Mouse (Mus musculus) gastrocnemius, postnatal 4 days (tissue): ENCODE data around the gene Abcb11. TPM values are rescaled to one million over a fixed set of nuclear protein-coding genes. Genes with fewer than 3 reads are reported as not detected.
A peak's percentile ranks its signal among the peaks of the same experiment; 100 is the strongest.

Experiments
- DNase-seq, 2 experiments: peaks; one replicate each; pipeline ENCODE4 v3.0.0; 2021 to 2022; ENCODE audit warnings: low spot score in 2 of 2, mixed read lengths in 2 of 2
- total RNA-seq, 2 experiments: library from RNA; stranded (reverse); gene quantifications; 2 replicates each; pipeline ENCODE4 v1.2.3; 2021

Gene Abcb11
- total RNA-seq, 2 experiments from 2014 or later = 0.23 TPM; not detected in 1

DNA sequence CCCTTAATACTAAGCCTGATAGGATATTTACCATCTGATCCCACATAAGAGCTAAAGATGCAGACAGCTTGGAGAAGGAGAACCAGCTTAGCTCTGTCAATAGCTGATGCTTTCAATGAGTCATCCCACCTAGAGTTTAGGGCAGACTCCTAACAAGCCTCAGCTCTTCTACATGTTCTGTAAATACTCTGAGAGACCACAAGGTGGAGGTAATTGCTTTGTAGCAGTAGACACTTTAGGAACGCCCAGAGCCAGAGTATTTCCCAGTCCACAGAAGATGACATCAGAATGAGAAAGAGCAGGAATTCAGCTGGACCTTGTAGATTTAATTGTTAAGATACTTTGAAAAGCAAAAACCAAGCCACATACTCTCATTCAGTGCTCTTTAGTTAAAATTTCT lies 66.5 kb downstream of the Abcb11 start:
- no peak for DNase-seq

DNA sequence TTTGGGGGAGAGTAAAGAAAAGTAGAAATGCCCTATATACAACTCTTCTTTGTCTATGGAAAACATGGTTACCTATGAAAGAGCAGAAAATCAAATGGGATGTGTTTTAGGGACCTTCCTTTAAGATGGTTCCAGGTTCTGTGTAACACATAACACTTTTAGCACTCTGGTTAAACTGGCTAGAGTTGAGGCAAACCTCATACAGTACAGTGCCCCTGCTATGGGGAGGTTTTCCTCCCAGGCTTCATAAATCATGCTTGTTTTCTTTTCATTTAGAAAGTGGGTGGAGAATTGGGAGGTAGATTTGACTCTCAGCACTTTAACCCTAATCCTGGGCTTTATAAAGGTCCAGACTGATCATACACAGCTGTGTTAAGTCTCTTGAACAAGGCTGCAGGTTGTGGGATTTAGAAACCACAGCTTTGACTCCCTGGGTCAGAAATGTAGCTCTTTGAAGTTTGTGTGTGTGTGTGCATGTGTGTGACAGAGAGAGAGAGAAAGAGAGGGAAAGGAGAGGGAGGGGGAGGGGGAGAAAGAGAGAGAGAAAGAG lies 78.3 kb downstream of the Abcb11 start:
- no peak for DNase-seq

DNA sequence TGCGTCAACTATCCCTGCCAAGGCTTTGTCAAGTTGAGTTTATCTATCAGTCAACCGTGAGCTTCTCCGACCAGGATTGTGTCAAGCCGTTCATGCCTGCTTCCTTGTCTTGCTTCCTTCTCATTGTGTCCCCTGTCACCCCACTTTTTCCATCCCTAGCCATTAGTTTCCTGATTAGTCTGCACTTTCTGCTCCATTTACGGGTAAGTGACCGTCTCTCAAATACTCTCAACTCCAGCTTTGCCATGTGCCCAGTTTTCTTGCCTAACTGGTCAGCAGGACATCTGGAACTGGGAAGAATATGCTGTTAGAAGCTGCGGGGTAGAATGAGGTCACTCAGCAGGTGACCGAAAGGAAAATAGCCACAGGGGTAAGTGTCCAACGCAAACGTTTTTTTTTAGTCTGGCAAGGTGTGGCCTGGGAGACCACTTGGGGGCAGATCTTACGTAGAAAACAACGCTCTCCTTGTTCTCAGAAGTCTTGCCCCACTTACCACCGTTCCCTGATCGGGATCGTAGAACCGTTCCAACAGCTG lies 94.1 kb downstream of the Abcb11 start:
- no peak for DNase-seq

DNA sequence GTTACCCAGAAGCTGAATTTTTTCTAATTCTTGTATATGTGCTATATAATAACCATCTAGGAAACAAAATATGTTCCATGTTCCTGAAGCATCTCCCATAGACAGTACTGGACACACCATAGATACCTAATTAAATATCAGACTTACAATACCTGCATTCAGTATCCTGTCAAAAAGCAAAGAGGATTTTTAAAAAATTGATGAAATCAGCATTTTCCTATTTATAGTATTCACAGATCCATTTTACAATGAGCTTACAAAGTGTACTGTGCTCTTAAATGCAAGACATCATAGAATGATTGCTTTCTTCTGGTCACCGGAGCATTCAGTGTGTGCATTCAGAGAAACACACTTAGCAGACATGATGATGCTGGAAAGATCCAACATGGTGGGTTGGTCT lies 95.3 kb downstream of the Abcb11 start:
- no peak for DNase-seq

DNA sequence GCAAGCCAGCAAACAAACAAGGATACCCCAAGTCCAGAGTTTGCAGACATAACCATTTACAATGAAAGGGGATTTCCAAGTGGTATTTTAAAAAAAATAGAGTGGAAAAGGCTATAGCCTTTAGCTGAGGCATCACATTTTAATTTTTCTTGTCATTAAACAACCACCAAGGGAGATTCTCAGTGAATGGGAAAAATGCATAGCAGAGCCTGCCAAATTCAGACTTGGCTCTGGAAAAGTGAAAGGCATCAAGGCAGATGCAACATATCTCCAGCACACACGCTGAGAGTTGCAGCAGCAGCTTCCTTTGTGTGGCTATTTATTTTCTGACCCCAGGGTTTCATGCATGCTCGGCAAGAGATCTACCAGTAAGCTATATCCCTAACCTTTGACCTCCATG lies 97.5 kb downstream of the Abcb11 start:
- DNase-seq = no peak

DNA sequence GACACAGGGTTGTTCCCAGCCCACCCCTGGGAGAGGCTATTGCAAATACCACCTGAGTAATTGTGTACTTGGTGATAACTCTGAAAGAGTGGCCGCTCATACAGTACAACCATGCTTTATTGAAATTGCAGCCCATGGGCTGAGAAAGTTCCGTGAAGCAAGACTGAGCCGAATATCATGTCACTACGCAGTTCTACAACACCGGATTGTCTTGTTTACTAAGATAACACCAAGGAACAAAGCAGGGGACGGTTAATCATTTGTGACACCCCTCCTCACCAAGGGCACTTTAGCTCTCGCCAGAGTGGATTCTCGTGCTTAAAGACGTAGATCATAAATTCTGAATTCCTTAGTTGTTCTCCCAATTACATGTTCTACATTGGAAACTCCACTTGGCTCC lies 103.1 kb downstream of the Abcb11 start:
- DNase-seq = no peak

DNA sequence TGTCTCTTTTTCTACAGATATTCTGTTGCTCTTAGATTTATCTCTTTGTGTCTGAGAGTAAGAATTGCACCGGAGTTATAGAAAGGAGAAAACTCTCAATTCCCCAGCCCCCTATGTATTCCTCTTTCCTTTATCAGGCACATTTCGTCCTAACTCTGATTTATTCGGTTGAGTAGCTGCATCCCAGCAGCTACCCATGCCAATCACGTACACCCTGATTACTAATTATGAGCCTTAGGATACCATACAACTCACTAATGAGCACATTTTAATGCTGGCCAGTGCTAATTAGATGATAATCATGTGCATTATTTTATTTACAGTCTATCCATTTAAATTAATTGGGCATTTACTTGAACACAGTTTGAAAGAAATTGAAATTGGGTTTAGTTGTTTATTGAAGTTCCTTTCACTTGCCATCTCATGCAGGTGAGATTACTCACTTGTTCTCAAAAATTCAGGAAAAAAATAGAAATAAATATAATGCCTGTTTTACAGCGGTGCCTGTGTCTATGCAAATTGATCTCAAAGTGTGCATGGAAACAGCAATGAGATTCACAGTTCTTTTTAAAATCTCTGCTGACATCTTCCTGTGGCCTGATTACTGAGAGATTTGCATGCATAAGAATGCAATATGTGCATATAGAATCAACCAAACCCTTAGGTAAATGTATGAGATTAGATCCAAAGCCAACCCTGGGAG lies 107.3 kb downstream of the Abcb11 start:
- no peak for DNase-seq

DNA sequence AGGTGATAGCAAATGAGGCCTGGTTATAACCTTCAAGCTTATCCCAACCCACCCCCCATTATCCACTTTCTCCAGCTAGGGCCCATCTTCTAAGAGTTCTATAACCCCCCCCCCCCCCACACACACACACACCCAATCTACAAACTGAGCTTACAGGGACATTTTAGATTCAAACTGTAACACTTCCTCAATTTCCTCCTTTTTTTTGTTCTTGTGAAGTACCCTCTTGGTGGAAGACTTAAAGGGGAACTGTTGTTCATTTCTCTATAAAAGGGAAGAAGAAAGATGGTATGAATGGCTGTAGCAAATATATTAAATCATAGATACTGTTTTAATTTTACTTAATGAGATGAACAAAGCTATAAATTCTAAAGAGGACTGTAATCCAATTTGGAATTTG lies 110.3 kb downstream of the Abcb11 start:
- DNase-seq = no peak

DNA sequence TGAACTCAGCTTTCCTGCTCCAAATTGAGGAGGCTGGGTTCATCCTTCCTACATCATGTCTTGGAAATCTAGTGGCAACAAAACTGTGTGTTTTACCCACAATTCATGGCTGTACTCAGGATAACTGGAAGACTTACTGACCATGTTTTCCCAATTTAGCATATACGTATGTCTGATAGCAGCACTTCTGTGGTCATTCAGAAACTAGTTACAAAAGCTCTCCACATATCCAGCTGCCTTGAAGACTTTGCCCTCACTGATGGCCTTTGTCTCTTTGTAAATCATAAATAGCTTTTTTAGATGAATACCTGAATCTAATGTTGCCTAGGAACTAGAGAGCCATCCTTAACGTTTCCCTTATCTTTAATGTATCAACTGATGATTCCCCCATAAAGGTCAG lies 112.3 kb downstream of the Abcb11 start:
- no peak for DNase-seq

DNA sequence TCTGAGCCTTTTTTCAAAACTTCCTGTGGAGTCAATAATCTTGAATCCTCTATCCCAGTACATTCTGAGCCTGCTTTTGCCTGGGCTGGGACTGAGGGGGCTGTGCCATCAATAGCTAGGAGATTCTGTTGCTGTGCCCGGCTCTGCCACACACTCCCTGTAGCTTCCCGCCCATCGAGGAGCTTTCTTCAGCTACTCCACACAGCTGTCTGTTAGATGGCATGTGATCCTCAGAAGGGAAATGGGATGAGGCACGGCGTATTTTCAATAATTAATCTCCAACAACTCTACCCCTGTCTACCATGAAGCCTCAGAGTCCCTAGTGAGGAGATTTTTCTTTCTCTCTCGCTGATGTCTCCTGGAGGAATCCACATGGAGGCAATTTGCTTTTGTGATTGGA lies 113.8 kb downstream of the Abcb11 start:
- DNase-seq = no peak

DNA sequence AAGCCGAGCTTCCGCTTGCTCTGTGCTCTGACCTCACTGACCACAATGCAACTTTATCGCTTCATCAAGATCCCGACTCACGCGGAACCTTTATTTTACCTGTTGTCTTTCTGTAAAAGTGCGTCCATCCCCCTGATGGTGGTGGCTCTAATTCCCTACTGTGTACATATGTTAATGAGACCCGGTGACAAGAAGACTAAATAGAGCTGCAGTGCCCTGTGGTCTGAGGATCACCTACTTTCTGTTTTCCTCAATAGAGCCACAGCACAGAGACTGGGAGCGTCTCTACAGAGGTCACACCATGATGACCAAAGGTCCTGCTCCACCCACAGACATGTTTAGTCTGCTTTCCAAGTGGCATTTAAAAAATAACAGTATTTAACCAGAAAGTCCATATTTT lies 115.5 kb downstream of the Abcb11 start:
- DNase-seq = no peak

DNA sequence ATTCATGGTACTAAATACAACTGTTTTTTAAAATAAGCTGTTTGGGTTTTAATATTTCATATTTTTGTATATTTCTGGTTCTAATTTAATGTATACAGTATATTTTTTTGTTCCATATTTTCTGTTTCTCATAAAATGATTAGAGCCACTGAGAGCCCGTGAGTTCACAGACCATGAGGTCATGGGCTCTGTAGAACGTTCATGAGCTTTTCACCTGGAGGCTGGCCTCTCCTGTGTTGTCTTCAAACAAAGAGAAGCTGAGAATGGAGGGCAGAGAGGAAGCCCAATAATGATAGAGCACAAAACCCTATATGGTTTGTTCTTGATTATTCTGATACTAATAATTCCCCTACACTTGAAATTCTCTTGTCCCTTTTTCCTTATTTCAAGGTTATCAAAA lies 117.7 kb downstream of the Abcb11 start:
- DNase-seq = no peak

DNA sequence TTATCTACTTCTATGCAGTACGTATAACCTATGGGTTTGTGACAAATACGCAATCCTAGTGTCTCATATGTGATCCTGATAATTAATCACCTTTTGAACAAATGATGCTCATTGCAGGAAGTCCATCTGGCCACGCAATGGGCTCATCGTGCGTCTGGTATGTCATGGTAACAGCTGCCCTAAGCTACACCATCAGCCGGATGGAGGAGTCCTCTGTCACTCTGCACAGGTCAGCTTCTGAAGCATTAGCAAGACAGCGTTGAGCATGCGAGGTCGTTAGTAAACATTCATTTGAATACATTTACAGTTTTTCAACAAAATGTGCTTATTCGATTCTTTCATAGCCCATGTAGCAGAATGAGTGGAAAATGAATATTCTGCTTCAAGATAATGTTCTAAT lies 119.6 kb downstream of the Abcb11 start:
- no peak for DNase-seq

DNA sequence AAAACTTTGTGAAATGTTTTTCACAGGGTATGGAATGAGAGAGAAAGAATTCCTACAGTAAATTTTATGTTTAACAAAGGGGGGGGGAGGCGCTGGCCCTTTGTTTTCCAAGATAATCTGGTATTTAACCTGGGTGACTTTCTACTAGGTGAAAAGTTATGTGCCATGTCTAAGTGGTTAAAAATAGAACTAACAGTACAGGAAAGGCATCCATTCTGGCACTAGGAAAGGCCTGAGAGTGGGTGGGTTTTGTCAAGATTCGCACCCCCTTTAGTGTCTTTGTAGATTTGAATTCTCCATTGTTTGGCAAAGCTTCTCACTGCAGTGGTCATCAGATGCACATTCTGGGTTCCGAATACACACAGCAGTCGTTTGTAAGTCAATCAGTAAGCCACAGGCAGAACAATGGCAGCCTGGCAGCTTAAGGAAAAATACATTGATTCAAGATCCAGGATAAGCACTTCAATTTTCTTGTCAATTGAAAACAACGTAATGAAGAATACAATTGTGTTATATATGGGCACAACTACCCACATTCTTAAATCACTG lies 120.5 kb downstream of the Abcb11 start:
- DNase-seq = no peak

DNA sequence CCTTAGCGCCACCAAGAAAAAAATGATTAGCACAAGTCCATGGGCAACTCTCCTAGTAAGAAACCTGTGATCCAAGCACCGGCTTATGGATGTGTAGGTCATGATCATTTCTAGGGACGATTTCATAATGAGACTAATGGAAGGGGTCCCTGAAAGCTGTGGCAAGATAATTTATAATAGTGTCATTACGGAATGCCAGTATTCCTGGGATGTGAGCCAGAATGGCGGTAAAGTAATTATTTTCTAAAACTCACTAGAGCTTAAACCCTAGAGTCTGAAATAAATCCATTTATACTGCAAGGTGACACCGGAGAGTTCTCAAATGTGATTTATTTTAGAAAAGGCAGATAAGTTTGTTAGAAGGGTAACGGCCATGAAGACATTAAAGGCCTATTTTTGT lies 127.2 kb downstream of the Abcb11 start:
- DNase-seq = no peak

DNA sequence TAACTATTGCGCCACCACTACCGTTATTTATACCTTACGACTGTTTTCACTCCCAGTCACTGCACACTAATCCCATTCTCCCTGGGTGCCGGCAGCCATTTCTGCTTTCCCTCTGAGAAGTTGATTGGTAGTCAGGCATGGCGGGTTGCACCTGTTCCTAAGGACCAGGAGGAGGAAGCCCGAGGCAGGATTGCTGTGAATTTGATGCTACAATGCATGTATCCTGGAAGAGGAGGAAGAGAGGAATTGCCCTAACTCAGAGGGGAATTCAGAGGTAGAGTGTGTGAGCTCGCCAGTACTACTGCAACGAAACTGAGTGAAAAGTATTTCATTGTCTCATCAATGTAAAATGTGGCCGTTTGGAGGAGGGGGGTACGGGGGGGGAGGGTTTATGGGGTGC lies 129.8 kb downstream of the Abcb11 start:
- no peak for DNase-seq

DNA sequence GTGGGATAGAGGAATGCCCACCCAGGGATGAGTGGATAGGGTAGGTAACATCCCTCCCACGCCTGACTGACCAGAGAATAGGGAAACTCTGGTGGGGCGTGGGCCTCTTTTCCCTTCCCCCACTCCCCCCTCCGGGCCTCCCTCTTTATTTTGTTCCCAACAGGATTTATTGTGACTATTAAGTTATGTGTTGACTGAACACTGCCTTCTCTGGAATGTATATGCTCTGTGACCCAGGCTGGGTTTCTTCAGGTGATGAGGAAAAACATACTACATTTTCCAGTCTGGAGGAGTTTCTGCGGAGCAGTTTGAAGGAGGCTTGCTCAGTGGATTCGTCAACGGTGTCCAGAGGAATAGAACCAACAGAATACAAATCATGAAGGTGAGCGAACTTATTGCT lies 131.6 kb downstream of the Abcb11 start, which contains the start of gene G6pc2:
G6pc2 (plus strand) TSS at position 301 of the 400 bp plus-strand sequence.
- DNase-seq = no peak

DNA sequence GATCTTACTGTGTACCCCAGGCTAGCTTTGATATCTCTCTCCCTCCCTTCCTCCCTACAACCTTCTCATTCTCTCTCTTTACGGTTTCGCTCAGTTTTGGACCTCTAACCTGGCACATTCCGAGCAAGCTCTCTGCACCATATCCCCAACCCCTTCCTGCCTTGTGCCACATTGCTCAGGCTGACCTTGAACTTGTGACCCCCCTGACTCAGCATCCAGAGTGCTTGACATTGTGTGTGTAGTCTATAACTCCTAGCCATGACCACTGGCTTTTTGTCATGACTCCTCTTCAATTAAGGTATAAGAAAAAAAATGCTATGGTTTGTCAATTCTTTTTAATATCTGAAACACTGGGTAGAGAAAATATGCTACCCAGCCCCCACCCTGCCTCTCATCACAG lies 132.7 kb downstream of the Abcb11 start:
- no peak for DNase-seq

DNA sequence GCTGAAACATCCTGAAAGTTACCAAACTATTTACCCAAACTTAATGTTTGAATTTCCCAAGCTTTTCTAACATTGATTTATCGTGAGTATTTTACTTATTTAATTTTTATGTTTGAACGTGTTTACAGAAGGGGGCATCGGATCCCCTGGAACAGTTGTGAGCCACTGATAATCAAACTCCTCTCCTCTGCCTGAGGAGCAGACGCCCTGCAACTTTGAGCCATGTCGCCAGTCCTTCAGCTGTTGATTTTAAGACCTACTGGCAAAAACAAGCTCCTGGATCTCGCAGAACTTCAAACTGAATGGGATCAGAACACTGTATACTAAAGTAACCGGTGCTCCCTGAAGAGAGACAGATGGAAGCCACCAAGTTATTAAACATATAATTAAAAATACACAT lies 135.9 kb downstream of the Abcb11 start:
- no peak for DNase-seq

DNA sequence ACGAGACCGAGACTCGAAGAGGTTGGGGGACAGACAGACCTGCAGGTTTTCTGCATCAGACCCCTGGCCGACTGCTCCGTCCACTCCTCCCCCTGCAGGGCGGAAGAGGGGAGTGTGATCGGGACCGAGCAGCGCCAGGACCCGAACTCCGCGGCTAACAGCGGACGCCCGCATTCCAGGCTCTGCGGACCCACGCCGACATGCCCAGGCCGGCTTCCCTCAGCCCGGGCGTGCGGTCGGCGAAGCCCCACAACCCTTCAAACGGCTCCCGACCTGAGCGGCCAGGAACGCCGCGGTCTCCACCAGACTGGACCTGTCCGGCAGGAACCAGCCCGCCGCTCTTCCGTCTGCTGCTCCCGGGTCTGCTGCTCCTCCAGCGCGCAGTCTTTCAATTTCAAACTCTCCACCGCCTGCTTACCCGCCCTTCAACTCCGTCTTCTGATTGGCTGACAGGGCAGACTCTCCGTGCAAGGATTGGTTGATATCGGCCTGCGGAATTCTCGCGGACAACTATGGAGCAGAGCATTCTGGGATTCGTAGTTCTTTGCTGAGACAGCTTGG lies 136.5 kb downstream of the Abcb11 start, which contains the start of gene Spc25:
Spc25 (minus strand) TSS at position 404 of the 561 bp plus-strand sequence.
- DNase-seq = peak; percentile 64 to 87

DNA sequence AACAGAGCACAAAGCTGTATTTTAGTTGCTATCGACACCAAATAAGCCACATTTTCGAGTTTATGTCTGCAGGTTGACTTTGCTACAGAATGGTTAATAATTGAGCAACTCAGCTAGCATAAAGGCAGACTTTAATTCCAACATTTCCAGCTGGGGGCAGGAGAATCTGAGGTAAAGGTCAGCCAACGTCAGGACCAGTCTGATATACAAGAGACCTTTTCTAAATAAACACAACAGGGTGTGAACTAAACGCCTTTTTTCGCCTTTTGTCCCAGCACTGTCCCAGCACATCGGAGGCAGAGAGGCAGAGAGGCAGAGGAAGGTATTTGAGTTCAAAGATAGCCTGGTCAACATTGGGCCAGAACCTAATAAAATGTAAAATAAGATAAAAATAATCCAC lies 137.2 kb downstream of the Abcb11 start:
- no peak for DNase-seq

DNA sequence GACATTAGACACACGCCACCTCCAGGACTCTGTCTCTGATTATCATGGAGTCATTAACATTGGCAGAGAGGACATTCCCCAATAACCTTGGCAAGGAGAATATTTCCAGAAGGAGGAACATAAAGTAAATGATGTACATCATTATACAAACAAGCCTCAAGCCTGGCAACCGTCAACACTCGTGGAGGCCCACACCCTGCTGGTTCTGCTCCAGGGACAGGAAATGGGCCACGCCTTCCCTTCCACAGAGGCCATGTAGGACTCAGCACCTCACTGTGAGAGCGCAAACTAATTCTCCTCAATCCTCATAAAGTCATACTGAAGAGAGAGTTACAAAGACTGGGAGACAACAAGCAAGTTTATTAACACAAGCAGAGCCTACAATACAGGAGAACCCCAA lies 148.9 kb downstream of the Abcb11 start:
- no peak for DNase-seq
